Mouse (Mus musculus): ENCODE results near the gene Gfm1.
A peak's percentile ranks its signal among the peaks of the same experiment; 100 is the strongest.

The Gfm1 gene

GRCm38 (mm10) chr3:67429999-67430380, at the start of gene Gfm1:
Gene Gfm1 (plus strand): TSS chr3:67430096.
- peak; percentile 83 to 87 for DNase-seq (ENCODE audit: low spot score in 2 of 2)

GRCm38 (mm10) chr3:67429338-67429998, 428 bp upstream of the Gfm1 start:
- no peak for DNase-seq (ENCODE audit: low spot score in 2 of 2)

DNA sequence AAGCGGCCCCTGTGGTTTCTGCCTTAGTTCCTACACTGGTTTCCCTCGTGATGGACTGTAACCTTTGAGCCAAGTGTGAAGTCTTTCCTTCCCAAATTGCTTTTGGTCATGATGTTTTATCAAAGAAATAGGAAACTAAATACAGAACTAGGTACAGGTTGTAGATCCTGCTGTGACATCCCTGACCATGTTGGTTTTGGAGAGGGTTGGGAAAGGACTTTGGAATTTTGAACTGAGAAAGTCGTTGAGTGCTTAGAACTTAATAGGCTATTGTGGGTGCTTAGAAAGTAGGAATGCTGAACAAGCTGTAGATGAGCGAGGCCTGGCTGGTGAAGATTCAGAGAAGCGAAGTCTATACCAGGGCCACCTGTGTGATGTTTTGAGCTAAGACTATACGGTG, 4.1 kb downstream of the Gfm1 start:
- DNase-seq (ENCODE audit: low spot score in 2 of 2): no peak

- no peak for DNase-seq (ENCODE audit: low spot score in 2 of 2)
Observed at GRCm38 (mm10) chr3:67447143-67447542, 17.2 kb downstream of the Gfm1 start.

DNA sequence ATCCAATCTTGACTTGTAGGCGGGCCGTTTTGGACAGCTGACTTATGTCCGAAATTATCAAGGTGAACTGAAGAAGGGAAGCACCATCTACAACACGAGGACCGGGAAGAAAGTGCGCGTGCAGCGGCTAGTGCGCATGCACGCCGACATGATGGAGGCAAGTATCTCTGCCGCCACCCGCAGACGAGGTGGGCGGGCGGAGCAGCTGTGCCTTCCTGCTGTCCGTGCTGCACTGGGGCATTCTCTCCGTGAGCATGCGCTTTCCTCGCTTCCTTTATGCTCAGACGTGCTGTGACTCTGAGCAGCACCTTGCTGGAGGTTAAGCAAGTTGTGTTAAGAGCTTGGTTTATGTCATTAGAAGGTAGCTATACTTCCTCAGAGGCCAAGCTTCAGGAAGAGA, 19.8 kb downstream of the Gfm1 start:
- DNase-seq (ENCODE audit: low spot score in 2 of 2): peak; percentile 21 to 33

DNA sequence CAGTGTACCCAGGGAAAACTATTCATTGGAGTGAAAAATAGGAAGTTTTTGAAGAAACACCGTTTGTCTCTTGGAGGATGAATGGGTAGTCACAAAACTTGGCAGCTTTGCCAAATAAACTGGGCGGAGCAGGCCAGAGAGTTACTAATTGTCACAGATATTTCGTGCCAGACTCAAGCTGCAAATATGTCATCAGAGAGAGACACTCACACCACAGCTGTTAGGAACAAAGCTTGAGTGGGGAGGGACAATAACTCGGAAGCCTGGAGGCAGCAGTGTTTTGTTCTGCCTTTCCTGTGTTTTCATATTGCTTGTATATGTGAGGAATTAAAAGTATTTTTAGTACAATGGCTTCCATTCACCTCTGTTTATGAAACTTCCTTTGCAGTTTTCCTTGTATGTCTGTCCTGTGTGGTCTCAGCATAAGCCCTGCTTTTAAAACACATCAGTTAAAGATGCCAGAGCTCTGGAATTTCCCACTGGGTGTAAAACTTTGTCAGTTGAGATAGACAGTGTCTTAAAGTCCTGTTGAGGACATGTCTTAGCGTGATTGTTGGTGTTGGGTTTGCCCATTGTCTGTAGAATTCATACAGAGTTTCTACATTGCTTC, 20.8 kb downstream of the Gfm1 start:
- peak in 1 of 2 experiments; percentile 21 for DNase-seq (ENCODE audit: low spot score in 2 of 2)

GRCm38 (mm10) chr3:67459881-67460280, 30.0 kb downstream of the Gfm1 start:
- DNase-seq (ENCODE audit: low spot score in 2 of 2): no peak

GRCm38 (mm10) chr3:67462015-67462414, 32.1 kb downstream of the Gfm1 start:
- DNase-seq (ENCODE audit: low spot score in 2 of 2): no peak

DNA sequence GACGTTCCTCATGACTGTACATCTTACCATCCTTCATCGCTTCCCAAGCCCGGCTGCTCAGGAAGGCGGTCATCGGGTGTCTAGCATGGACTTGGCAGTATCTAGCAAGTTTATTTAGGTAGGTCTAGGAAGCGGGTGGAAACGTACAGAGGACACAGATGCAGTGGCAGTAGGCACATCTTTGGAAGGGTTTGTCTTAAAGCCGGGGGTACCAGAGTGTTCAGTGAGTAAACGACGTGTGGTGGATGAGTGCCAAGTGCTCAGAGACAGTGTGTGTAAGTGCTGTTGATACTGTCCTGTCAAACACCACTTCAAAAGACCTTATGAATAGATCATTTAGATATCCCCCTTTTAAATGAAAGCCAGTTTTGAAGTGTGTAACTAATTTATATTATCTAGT, 32.7 kb downstream of the Gfm1 start:
- DNase-seq (ENCODE audit: low spot score in 2 of 2): no peak

GRCm38 (mm10) chr3:67463001-67463400, 33.1 kb downstream of the Gfm1 start:
- DNase-seq (ENCODE audit: low spot score in 2 of 2): no peak

- peak; percentile 56 to 64 for DNase-seq (ENCODE audit: low spot score in 2 of 2)
Observed at GRCm38 (mm10) chr3:67463450-67464372, 33.8 kb downstream of the Gfm1 start, which contains the start of gene Lxn. Gene Lxn (minus strand): TSS chr3:67463926.

- no peak for DNase-seq (ENCODE audit: low spot score in 2 of 2)
Observed at GRCm38 (mm10) chr3:67466576-67466975, 36.7 kb downstream of the Gfm1 start.

DNA sequence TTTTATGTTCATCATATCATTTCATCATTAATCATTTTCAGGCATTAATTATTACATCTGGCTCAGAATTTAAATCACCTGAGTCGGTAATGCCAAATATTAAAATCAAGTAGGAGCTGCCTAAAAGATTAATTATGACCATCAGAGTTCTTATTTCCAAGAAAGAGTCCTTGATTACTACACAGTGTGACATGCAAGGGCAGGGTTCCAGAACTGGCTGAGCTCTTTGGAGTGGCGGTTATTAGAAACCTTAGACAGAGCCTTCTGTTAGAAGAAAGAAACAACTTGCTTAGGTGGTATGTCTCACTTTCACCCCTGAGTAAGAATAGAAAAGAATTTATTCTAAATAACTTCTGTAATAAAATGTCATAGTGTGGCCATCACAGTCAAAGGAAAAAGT, 37.4 kb downstream of the Gfm1 start:
- no peak for DNase-seq (ENCODE audit: low spot score in 2 of 2)

- no peak for DNase-seq (ENCODE audit: low spot score in 2 of 2)
Observed at GRCm38 (mm10) chr3:67471408-67472127, 41.7 kb downstream of the Gfm1 start.

DNA sequence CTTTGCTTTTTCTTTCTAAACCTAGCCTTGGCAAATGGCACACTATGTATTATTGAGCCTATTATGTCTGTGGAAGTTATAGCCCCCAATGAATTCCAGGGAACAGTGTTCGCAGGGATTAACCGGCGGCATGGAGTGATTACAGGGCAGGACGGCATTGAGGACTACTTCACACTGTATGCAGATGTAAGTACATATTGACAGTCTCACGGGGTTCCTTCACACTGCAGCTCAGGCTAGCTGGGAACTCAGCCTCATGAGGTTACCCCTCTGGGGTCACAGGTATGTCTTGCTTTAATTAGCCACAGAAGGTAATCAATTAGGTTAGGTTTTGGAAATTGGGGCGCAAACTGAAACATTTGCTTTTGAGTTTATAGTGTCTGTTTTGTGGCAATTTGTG, 43.5 kb downstream of the Gfm1 start:
- no peak for DNase-seq (ENCODE audit: low spot score in 2 of 2)

DNA sequence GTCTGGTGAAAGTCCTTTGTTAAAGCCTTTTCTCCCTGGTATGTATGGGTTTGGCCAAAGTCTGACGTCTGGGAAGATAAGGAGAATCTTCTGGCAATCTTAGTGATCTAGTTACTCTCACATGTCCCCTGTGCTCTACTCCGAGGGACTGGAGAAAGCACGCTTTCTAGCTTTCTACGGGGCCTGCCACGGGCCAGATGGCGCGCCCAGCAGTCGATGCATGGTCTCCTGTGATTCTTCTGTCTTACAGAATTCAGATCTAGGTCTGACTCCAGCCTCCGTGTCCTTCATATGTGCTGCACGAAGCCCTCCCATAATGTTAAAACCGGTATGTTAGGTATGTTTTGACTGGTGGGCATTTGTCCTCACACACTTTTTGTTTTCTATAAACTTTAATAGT, 49.9 kb downstream of the Gfm1 start:
- no peak for DNase-seq (ENCODE audit: low spot score in 2 of 2)

GRCm38 (mm10) chr3:67482400-67482799, 52.5 kb downstream of the Gfm1 start:
- no peak for DNase-seq (ENCODE audit: low spot score in 2 of 2)

DNA sequence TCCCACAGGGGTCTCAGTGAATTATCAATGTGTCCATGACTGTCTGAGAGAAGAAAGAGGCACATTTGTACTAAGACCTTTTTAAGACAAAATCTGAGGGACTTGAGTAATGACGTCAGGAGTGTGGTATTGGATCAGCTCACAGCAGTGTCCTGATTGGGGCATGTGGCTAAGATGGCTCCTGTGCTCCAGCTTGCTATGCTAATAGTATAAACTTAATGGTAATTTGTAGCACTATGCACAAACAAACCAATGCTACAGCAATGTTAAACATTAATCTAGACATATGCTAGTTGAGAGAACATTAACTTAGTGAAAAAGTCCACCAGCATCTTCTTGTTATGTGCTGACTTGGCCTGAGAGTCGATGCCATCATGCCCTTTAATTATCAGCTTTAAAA, 55.3 kb downstream of the Gfm1 start:
- no peak for DNase-seq (ENCODE audit: low spot score in 2 of 2)

- no peak for DNase-seq (ENCODE audit: low spot score in 2 of 2)
Observed at GRCm38 (mm10) chr3:67490156-67490555, 60.3 kb downstream of the Gfm1 start.

- DNase-seq (ENCODE audit: low spot score in 2 of 2): no peak
Observed at GRCm38 (mm10) chr3:67492086-67492869, 62.4 kb downstream of the Gfm1 start.

DNA sequence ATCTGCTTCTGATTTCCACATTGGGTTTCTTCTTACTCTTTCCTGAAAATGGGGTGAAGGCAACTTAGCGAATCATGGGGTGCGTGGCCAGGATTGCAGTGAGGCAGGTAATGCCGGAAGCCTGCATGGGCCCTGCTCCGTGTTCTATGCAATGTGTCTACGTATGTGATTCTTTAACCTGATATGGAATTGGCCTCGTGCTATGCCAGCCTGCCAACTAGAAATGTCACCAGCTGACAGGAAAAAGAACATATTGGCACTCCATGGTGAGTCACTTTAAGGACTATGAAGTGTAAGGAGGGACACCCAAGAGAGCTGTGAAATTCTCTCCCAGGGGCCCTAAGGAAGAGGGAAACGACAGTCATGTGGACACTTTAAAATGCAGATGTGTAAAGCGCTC, 63.2 kb downstream of the Gfm1 start:
- no peak for DNase-seq (ENCODE audit: low spot score in 2 of 2)

All from heart, adult 9 months (tissue).